Mouse (Mus musculus) CD4-positive, CD25-positive, alpha-beta regulatory T cell, adult 4 months (primary cell): ENCODE data around the gene Nudt10. TPM values are rescaled to one million over a fixed set of nuclear protein-coding genes. Genes with fewer than 3 reads are reported as not detected.
"Not testable (repeated sequence)": the region's sequence is repeated elsewhere in the genome, so short reads cannot be mapped to it uniquely, and the experiment has no call there.

Experiments used
- ATAC-seq: one replicate; pipeline ENCODE4 v1.8.0; 2017
- polyA plus RNA-seq, 2 experiments: library from polyadenylated mRNA; unstranded; fragments of 100-300 nt; shearing (Covaris generic); gene quantifications; one replicate each; pipeline ENCODE4 v1.2.1; 2017

Nudt10 gene
- not detected for polyA plus RNA-seq

DNA sequence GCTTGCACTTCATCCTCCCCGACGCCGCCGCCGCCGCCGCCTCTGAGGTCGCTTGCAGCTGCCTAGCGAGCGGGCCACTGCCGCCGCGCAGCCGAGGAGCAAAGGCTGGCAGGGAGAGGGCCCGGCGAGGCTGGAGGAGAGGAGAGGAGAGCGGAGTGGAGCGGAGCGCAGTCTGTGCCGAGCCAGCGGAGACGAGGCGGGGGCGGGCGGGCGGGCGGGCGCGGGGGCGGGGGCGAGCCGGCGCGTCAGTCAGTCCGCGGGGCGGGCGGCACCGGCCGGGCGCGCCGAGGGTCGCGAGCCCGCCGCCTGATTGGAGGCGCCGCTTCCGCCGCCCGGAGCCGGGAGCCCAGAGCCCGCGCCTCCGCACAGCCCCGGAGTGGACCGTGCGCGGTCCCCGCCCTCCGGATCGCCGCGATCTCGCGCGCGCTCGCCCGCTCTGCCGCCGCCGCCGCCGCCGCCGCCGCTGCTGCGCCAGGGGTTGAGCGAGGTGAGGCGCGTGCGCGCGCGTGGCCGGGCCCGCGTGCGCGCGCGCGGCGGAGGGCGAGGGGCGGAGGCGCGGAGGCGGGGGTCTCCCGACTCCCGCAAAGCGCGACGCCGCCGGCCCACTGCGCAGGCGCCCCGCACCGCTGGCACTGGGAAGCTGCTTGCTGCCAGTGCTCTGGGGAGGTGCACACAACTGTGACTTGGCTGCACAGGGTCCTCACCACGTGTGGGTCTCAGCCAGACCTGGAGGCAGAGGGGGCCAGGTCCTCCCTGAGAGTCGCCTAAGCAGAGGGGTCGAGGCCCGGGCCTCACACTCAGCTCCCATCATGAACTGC, at the start of gene Nudt10:
TSS of gene Nudt10 (minus strand) at position 193 of the 818 bp plus-strand sequence.
- ATAC-seq, result not testable (repeated sequence)

DNA sequence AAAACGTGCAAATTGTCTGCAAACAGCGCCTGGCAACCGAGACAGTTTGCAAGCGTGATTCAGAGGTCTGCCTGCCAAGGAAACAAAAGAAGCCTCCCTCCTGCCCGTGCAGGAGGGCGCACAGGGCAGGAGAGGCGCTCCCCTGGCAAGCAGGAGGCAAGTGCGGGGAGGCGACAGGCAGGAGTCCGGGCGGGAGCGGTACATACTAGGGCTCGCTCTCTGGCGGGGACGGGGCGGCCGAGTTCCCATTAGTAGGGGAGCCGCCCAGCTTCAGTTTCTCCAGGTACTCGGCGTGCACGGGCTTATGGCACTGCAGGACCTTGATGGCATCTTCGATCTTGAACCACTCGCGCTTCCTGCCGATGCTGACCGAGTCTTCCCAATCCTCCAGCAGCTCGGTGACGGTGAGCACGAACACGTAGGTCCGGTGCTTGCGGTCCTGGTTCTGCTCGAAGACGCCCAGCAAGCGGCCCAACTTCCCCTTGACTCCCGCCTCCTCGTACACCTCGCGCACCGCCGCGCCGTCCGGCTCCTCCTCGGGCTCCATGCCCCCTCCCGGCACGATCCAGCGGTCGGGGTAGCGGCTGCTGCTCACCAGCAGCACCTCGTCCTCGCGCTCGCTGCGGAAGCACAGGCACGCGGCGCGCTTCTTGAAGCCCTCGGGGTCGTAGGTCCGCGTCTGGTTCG, 536 bp downstream of the Nudt10 start:
- not testable (repeated sequence) for ATAC-seq

DNA sequence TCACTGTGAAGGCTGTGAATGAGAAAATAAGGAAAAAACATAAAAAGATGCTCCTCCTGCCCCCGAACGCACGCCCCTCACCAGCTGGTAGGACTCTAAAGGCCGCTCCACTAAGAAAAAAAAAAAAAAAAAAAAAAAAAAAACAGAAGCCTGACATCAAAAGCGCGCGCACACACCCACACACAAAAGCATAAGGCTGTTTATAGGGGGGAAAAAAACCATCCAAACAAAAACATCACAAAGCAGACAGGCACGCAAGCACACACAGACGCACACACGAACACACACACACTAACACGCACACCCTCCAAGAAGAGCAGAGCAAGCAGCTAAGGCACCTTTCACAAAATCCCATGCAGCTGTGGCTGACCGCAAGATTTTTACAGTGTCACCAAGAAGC, 1.1 kb downstream of the Nudt10 start:
- no peak for ATAC-seq

Other genes starting within 250 kb of the Nudt10 start
- not detected for gene Nudt11, start 125.6 kb downstream of the Nudt10 start, polyA plus RNA-seq
- gene AU022751, start 89.6 kb downstream of the Nudt10 start, polyA plus RNA-seq, result not detected
- not detected for gene Bmp15, start 147.7 kb upstream of the Nudt10 start, polyA plus RNA-seq
- gene Shroom4, start 226.8 kb upstream of the Nudt10 start, polyA plus RNA-seq, result not detected